Mouse (Mus musculus): Measurements from ENCODE around the gene Cpm.

DNA sequence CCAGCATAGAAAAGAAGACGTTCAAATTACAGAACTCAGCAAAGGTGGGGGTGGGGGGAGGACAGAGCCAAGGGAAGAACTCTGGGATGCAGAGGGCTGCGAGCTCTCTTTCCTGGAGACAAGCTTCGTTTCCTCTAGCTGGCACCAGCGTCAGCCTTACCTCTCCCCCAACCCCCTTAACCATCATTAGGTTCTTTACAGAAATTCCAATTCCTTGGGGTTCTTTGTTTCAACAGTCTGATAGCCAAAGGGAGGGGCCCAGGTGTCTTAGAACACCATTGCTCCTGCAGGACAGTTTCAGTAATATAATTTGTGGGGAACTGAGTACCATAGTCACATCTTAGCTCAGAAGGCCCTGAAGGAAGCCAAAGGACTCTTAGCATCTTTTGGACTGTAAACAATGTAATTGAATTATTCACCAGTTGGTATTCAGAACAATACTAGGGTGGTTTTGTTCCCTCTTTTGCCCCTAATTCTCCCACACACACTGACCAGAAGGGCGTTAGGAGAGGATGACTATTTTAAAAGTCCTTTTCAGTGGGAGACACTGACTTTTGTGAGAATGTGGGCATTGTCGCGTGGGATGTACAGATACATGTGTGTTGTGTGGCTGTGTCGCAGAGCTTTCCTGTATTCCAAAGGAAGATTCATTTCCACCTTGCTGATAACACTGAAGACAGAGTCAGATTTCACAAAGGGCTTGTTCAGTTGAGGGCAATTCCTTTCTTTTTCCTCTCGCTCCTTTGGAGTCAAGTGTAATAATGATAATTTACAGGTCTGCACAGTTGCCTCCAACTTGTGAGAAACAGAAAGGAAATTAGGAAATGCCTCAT is 8.7 kb downstream of the Cpm start:
- TF ChIP-seq CTCF (IDR thresholded peaks at IDR 0.05) (no peak), POLR2A (IDR thresholded peaks at IDR 0.05; ENCODE audit: insufficient read depth, low read depth, low read length) (no peak), EP300 (IDR thresholded peaks at IDR 0.05; ENCODE audit: insufficient read depth, low read depth, low read length) (no peak)

Data from heart, adult 2 months (tissue).